ENCODE assay signal across 10 mouse cellular contexts in genomic region chr17:47065307-47065901, GRCm38 (mm10). TPM values are rescaled to one million over a fixed set of nuclear protein-coding genes. Genes with fewer than 3 reads are reported as not detected.
DNase-seq lines count a peak whose midpoint lies in the region; ATAC-seq and TF ChIP-seq lines count a peak whose summit lies in the region.
"Had no signal": no experiment of that assay in that cellular context is flagged by ENCODE, and none has a peak within 500 bp of the region (broad histone marks: within the 10 kb centered on the region; RNA-seq: fewer than 3 reads in every experiment).

No protein-coding gene starts in this region.

- no peak overlapping the region for H3K4me2 ChIP-seq in kidney, embryonic 16.5 days (replicated peaks; ENCODE audit: low read depth, low read length)
- H3K4me2 ChIP-seq: embryonic facial prominence, embryonic 12.5 days had no signal

- H3K27me3 ChIP-seq in kidney, embryonic 16.5 days (ENCODE audit: insufficient read depth, low read length) = no peaks in the 10 kb centered on the region
- H3K27me3 ChIP-seq: embryonic facial prominence, embryonic 12.5 days had no signal

- H3K4me3 ChIP-seq in kidney, embryonic 16.5 days (ENCODE audit: low read length) = no peak overlapping the region
- H3K4me3 ChIP-seq in brown adipose tissue, adult 24 weeks (ENCODE audit: insufficient read depth, low read depth, low read length) = no peak overlapping the region
- no peak overlapping the region for H3K4me3 ChIP-seq in left cerebral cortex, adult 2 months
- H3K4me3 ChIP-seq: embryonic facial prominence, embryonic 12.5 days; layer of hippocampus, adult 2 months had no signal

- H3K4me1 ChIP-seq in kidney, embryonic 16.5 days (ENCODE audit: insufficient read depth, low read length) = peaks cover 6% of the 10 kb centered on the region
- no peaks in the 10 kb centered on the region for H3K4me1 ChIP-seq in brown adipose tissue, adult 24 weeks (ENCODE audit: control insufficient read depth, insufficient read depth, insufficient read length, low read length)
- H3K4me1 ChIP-seq: embryonic facial prominence, embryonic 12.5 days had no signal

- H3K9me3 ChIP-seq in kidney, embryonic 16.5 days (ENCODE audit: low read length) = peaks cover 14% of the 10 kb centered on the region; the same call in 1 of the 2 replicates
- H3K9me3 ChIP-seq: embryonic facial prominence, embryonic 12.5 days had no signal

- intact Hi-C loops in left cerebral cortex, adult 2 months (cut with DNase I) = no loop called here

- H3K36me3 ChIP-seq in kidney, embryonic 16.5 days (ENCODE audit: insufficient read depth, low read length) = no peaks in the 10 kb centered on the region
- H3K36me3 ChIP-seq: embryonic facial prominence, embryonic 12.5 days had no signal

- ATAC-seq in kidney, embryonic 16.5 days (ENCODE audit: low FRiP score, low TSS enrichment) = no peak
- ATAC-seq in megakaryocyte progenitor cell, adult 5-6 weeks (replicated peaks; ENCODE audit: poor library complexity) = no peak

- no peak overlapping the region for H3K9ac ChIP-seq in kidney, embryonic 16.5 days (replicated peaks; ENCODE audit: low read length)
- H3K9ac ChIP-seq: embryonic facial prominence, embryonic 12.5 days had no signal

- DNase-seq in kidney, adult 18-20 months = peak; percentile 47
- DNase-seq in MN1 (ENCODE audit: low spot score) = peak; percentile 83
- DNase-seq in kidney, postnatal 25 days = peak; percentile 57 to 76
- DNase-seq in left cerebral cortex, adult 2 months (ENCODE audit: extremely low spot score in 1 of 2, low spot score in 2 of 2) = no peak
- no peak for DNase-seq in layer of hippocampus, adult 9-10 months (ENCODE audit: low spot score)

- H3K27ac ChIP-seq in kidney, embryonic 16.5 days (ENCODE audit: low read length) = no peak overlapping the region
- peak overlapping the region; percentile 54; the same call in 1 of the 2 replicates for H3K27ac ChIP-seq in brown adipose tissue, adult 24 weeks (replicated peaks; ENCODE audit: low read depth, low read length)
- no peak overlapping the region for H3K27ac ChIP-seq in left cerebral cortex, adult 2 months
- H3K27ac ChIP-seq: embryonic facial prominence, embryonic 12.5 days; layer of hippocampus, adult 2 months had no signal

- 61% methylated on average over 4 of the region's 4 CpGs for WGBS in kidney, embryonic 16.5 days

- TF ChIP-seq CTCF in left cerebral cortex, adult 2 months (IDR thresholded peaks at IDR 0.05) = no peak

RNA-seq across cellular contexts. Expression of gene Ubr2, which starts 55.0 kb away (rescaled TPM):
- polyA plus RNA-seq in kidney, embryonic 16.5 days (2015; fragmentation: Nextera tagmentation; extraction: Ambion mirVana) = 19.9 and 21.1 TPM in 2 replicates
- polyA plus RNA-seq in brown adipose tissue, adult 24 weeks (2012; ENCODE audit: insufficient read depth, insufficient read length, missing spikeins) = 17.1 and 17.2 TPM in 2 replicates
- 10 to 100 TPM; 57.1 to 57.6 TPM for total RNA-seq in left cerebral cortex, adult 2 months (2021)
- 37.8 and 39.0 TPM in 2 replicates for total RNA-seq in megakaryocyte progenitor cell, adult 5-6 weeks (2015)
- 25.8 and 28.3 TPM in 2 replicates for total RNA-seq in megakaryocyte progenitor cell, adult 5-6 weeks (2017)

Comparison
In these comparisons a context has a peak if more than half of its experiments do, and no peak if none do; other contexts are left out.
1. DNase-seq: peak in kidney, adult 18-20 months (single experiment), MN1 (single experiment) and kidney, postnatal 25 days (2 of 2); none in left cerebral cortex, adult 2 months (0 of 2) and layer of hippocampus, adult 9-10 months (single experiment).